Mouse (Mus musculus) Patski (cell line): ENCODE measurements around the gene Smc1b. TPM values are rescaled to one million over a fixed set of nuclear protein-coding genes. Genes with fewer than 3 reads are reported as not detected.

Source experiments
- ATAC-seq: fragments of 100-300 bp; one replicate; pipeline ENCODE4 v1.8.0; 2021
- CTCF ChIA-PET: fragments of 350-600 bp; sonication (Branson Sonifier 250); formaldehyde crosslinking; loops from one replicate; lab custom pipeline; 2022; ENCODE audit warnings: inconsistent platforms; lab: Charles Lee
- POLR2A ChIA-PET: fragments of 350-600 bp; sonication (Branson Sonifier 250); formaldehyde crosslinking; loops from one replicate; lab custom pipeline; 2022; ENCODE audit warnings: antibody characterized with exemption, inconsistent platforms; lab: Charles Lee
- DNase-seq: peaks from one replicate; pipeline ENCODE4 v3.0.0-alpha.2; 2011; ENCODE audit warnings: low read depth, low spot score
- H3K27me3 ChIP-seq: fragments of 371-371 bp; one replicate; pipeline ENCODE4 v1.5.1; 2021
- CTCF ChIP-seq: fragments of 100-300 bp; IDR thresholded peaks from one replicate; pipeline ENCODE4 v1.5.1; 2021
- in situ Hi-C: fragments of 300-500 bp; cut with MboI; formaldehyde crosslinking; loops from 3 replicates; pipeline ENCODE4 v1.11.1; 2018; ENCODE audit warnings: low pct_unique_long_range_greater_than_20kb, mixed read lengths
- polyA plus RNA-seq: library from polyadenylated mRNA; unstranded; gene quantifications from one replicate; pipeline ENCODE4 v1.2.3, GENCODE M21; 2021

Gene Smc1b
- polyA plus RNA-seq, 1 experiment from 2014 or later, result 0.01 TPM

- in situ Hi-C loops, result no loop called here
- ChIA-PET POLR2A (no interaction called here), CTCF (no interaction called here)
- DNase-seq (no peak), ATAC-seq (no peak)
- no peak for TF ChIP-seq CTCF
- H3K27me3 ChIP-seq, result peaks cover 13% of the 10 kb centered on the region
Measured at GRCm38 (mm10) chr15:85141290-85141689, 9.5 kb upstream of the Smc1b start.

- ATAC-seq (no peak), DNase-seq (no peak)
- POLR2A ChIA-PET, result no interaction called here
- CTCF ChIA-PET, result interaction anchor here (1.5 kb wide), 1 partner anchor 9 kb away, joined by 4 read pairs; no protein-coding TSS in a partner anchor
- in situ Hi-C loops, result no loop called here
- no peak for TF ChIP-seq CTCF
- H3K27me3 ChIP-seq, result peaks cover 11% of the 10 kb centered on the region
Measured at GRCm38 (mm10) chr15:85135143-85135542, 3.4 kb upstream of the Smc1b start.

- TF ChIP-seq CTCF, result no peak
Measured at GRCm38 (mm10) chr15:85132193-85132520, 393 bp upstream of the Smc1b start.

GRCm38 (mm10) chr15:85085641-85086040 lies 46.1 kb downstream of the Smc1b start:
- ATAC-seq, result no peak
- H3K27me3 ChIP-seq, result peaks cover 41% of the 10 kb centered on the region
- ChIA-PET CTCF (interaction anchor here (1.1 to 1.5 kb wide), 2 partner anchors 9 to 15 kb away, joined by 3 to 4 read pairs; no protein-coding TSS in a partner anchor), POLR2A (interaction anchor here (0.6 kb wide), 1 partner anchor 10 kb away, joined by 5 read pairs; no protein-coding TSS in a partner anchor)
- in situ Hi-C loops, result no loop called here
- no peak for DNase-seq
- no peak for TF ChIP-seq CTCF

More at GRCm38 (mm10) chr15:85132193-85132520, 393 bp upstream of the Smc1b start:
- ChIA-PET POLR2A (no interaction called here), CTCF (no interaction called here)
- no peak for DNase-seq
- no peak for ATAC-seq
- in situ Hi-C loops, result no loop called here
- H3K27me3 ChIP-seq, result peaks cover 25% of the 10 kb centered on the region

GRCm38 (mm10) chr15:85072651-85073050 lies 59.1 kb downstream of the Smc1b start:
- in situ Hi-C loops, result loop anchor here (5.0 to 10.0 kb wide), 3 partner anchors 70 to 318 kb away; no protein-coding TSS in a partner anchor
- H3K27me3 ChIP-seq, result no peaks in the 10 kb centered on the region
- no peak for ATAC-seq
- ChIA-PET CTCF (interaction anchor here (1.2 kb wide), 1 partner anchor 72 kb away, joined by 3 read pairs; no protein-coding TSS in a partner anchor), POLR2A (no interaction called here)
- no peak for TF ChIP-seq CTCF
- no peak for DNase-seq

GRCm38 (mm10) chr15:85070561-85070960 lies 61.2 kb downstream of the Smc1b start:
- peak; percentile 90 for TF ChIP-seq CTCF
- ChIA-PET POLR2A (interaction anchor here (0.6 kb wide), 1 partner anchor 84 kb away, joined by 3 read pairs; no protein-coding TSS in a partner anchor), CTCF (interaction anchor here (0.8 to 2.1 kb wide), 19 partner anchors 10 to 316 kb away, joined by 3 to 11 read pairs (median 3); partner anchors contain the start of gene Upk3a)
- DNase-seq (peak; percentile 24), ATAC-seq (no peak)
- in situ Hi-C loops, result loop anchor here (5.0 to 10.0 kb wide), 3 partner anchors 68 to 316 kb away; no protein-coding TSS in a partner anchor
- no peaks in the 10 kb centered on the region for H3K27me3 ChIP-seq

GRCm38 (mm10) chr15:85063421-85063820 lies 68.3 kb downstream of the Smc1b start:
- ATAC-seq (no peak), DNase-seq (no peak)
- in situ Hi-C loops, result no loop called here
- ChIA-PET CTCF (interaction anchor here (0.7 to 2.1 kb wide), 2 partner anchors 21 to 67 kb away, joined by 3 to 6 read pairs; no protein-coding TSS in a partner anchor), POLR2A (no interaction called here)
- H3K27me3 ChIP-seq, result no peaks in the 10 kb centered on the region
- TF ChIP-seq CTCF, result no peak

- DNase-seq (no peak), ATAC-seq (no peak)
- H3K27me3 ChIP-seq, result no peaks in the 10 kb centered on the region
- ChIA-PET CTCF (interaction anchor here (0.7 to 2.7 kb wide), 2 partner anchors 12 to 60 kb away, joined by 3 to 8 read pairs; no protein-coding TSS in a partner anchor), POLR2A (interaction anchor here (0.7 kb wide), 1 partner anchor 10 kb away, joined by 3 read pairs; no protein-coding TSS in a partner anchor)
- TF ChIP-seq CTCF, result no peak
- in situ Hi-C loops, result no loop called here
Measured at GRCm38 (mm10) chr15:85055186-85055585, 76.6 kb downstream of the Smc1b start.

- DNase-seq (no peak), ATAC-seq (no peak)
- in situ Hi-C loops, result no loop called here
- H3K27me3 ChIP-seq, result no peaks in the 10 kb centered on the region
- POLR2A ChIA-PET, result no interaction called here
- CTCF ChIA-PET, result no interaction called here
- TF ChIP-seq CTCF, result no peak
Measured at GRCm38 (mm10) chr15:85054098-85054497, 77.7 kb downstream of the Smc1b start.

GRCm38 (mm10) chr15:85049758-85050157 lies 82.0 kb downstream of the Smc1b start:
- ChIA-PET POLR2A (no interaction called here), CTCF (no interaction called here)
- DNase-seq, result no peak
- in situ Hi-C loops, result no loop called here
- no peaks in the 10 kb centered on the region for H3K27me3 ChIP-seq
- no peak for TF ChIP-seq CTCF
- ATAC-seq, result no peak

GRCm38 (mm10) chr15:85047865-85048264 lies 83.9 kb downstream of the Smc1b start:
- no peak for TF ChIP-seq CTCF
- H3K27me3 ChIP-seq, result no peaks in the 10 kb centered on the region
- CTCF ChIA-PET, result interaction anchor here (1.2 kb wide), 1 partner anchor 12 kb away, joined by 3 read pairs; no protein-coding TSS in a partner anchor
- POLR2A ChIA-PET, result no interaction called here
- DNase-seq (no peak), ATAC-seq (no peak)
- in situ Hi-C loops, result no loop called here
